Mouse (Mus musculus) lung, adult 2 months (tissue): ENCODE results near the gene Prss57.

ENCODE experiments used
- CTCF ChIP-seq: fragments of 200-500 bp; IDR thresholded peaks from 2 replicates; pipeline ENCODE4 v1.5.1; 2011; ENCODE audit warnings: mild to moderate bottlenecking, low read length, control low read depth; ENCODE audit not compliant: insufficient read depth
- POLR2A ChIP-seq: fragments of 200-500 bp; IDR thresholded peaks from 2 replicates; pipeline ENCODE4 v1.6.1; 2011; ENCODE audit warnings: low read depth, mild to moderate bottlenecking, control low read depth, low read length, borderline replicate concordance; ENCODE audit errors: extremely low read depth

DNA sequence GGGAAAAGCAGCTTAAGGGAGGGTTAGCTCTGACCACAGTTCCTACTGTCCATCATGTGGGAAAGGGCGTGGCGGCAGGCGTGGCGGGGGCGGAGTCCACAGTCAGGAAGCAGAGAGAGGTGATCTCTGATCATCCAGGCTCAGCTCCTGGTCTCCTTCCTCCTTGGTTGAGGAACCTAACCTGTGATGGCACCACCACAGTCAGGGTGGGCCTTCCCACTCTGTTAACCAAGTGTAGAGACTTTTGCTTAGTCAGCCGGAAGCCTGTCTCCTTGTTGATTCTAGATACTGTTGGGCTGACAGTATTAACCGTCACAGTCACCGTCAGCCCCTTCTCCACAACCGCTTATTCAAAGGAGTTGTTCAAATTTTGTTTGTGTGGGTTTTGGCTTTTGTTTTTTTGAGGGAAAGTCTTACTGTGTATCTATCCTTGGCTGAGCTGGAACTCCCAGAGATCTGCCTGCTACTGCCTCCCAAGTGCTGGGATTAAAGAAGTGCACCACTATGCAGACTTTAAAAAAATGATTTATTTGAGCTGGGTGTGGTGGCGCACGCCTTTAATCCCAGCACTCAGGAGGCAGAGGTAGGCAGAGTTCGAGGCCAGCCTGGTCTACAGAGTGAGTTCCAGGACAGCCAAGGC, 7.6 kb upstream of the Prss57 start:
- TF ChIP-seq POLR2A: no peak
- TF ChIP-seq CTCF: no peak
